Mouse (Mus musculus) mouse embryonic stem cell (cell line): Measurements from ENCODE around the gene Retsat.

ENCODE experiments used
- in situ Hi-C, 2 experiments: fragments of 300-500 bp; cut with MboI; formaldehyde crosslinking; loops; 1 replicate in 1 of 2; 3 replicates in 1 of 2; pipeline ENCODE4 v1.14.3; 2019 to 2020; ENCODE audit warnings: low sequenced_read_pairs in 2 of 2, low pct_unique_long_range_greater_than_20kb in 1 of 2, mixed read lengths in 1 of 2; ENCODE audit not compliant: unreplicated experiment in 1 of 2

Gene Retsat

GRCm38 (mm10) chr6:72581625-72582382 lies 16.5 kb upstream of the Retsat start:
- in situ Hi-C loops, result no loop called here

GRCm38 (mm10) chr6:72583211-72583839 lies 14.9 kb upstream of the Retsat start:
- in situ Hi-C loops, result no loop called here

GRCm38 (mm10) chr6:72584154-72584553 lies 14.1 kb upstream of the Retsat start:
- in situ Hi-C loops, result no loop called here

- in situ Hi-C loops, result no loop called here
Observed at GRCm38 (mm10) chr6:72586701-72587100, 11.6 kb upstream of the Retsat start.

- in situ Hi-C loops, result no loop called here
Observed at GRCm38 (mm10) chr6:72588307-72588706, 10.0 kb upstream of the Retsat start.

- in situ Hi-C loops, result no loop called here
Observed at GRCm38 (mm10) chr6:72590111-72590510, 8.2 kb upstream of the Retsat start.

- in situ Hi-C loops, result no loop called here
Observed at GRCm38 (mm10) chr6:72593011-72593803, 5.1 kb upstream of the Retsat start.

- in situ Hi-C loops, result no loop called here
Observed at GRCm38 (mm10) chr6:72593914-72594313, 4.4 kb upstream of the Retsat start.

- in situ Hi-C loops, result no loop called here
Observed at GRCm38 (mm10) chr6:72597083-72597874, 996 bp upstream of the Retsat start.

GRCm38 (mm10) chr6:72598791-72599557 lies 699 bp downstream of the Retsat start:
- in situ Hi-C loops, result no loop called here

GRCm38 (mm10) chr6:72600216-72600615 lies 1.9 kb downstream of the Retsat start:
- in situ Hi-C loops, result no loop called here

GRCm38 (mm10) chr6:72600771-72601170 lies 2.5 kb downstream of the Retsat start:
- in situ Hi-C loops, result no loop called here

- in situ Hi-C loops, result no loop called here
Observed at GRCm38 (mm10) chr6:72601732-72602131, 3.5 kb downstream of the Retsat start.

GRCm38 (mm10) chr6:72604066-72604465 lies 5.8 kb downstream of the Retsat start:
- in situ Hi-C loops, result no loop called here

- in situ Hi-C loops, result no loop called here
Observed at GRCm38 (mm10) chr6:72607060-72607459, 8.8 kb downstream of the Retsat start.

- in situ Hi-C loops, result no loop called here
Observed at GRCm38 (mm10) chr6:72607676-72608075, 9.4 kb downstream of the Retsat start.

- in situ Hi-C loops, result no loop called here
Observed at GRCm38 (mm10) chr6:72608662-72609184, 10.4 kb downstream of the Retsat start.

- in situ Hi-C loops, result no loop called here
Observed at GRCm38 (mm10) chr6:72610261-72610660, 12.0 kb downstream of the Retsat start.
